Mouse (Mus musculus): ENCODE data around the gene Apaf1. TPM values are rescaled to one million over a fixed set of nuclear protein-coding genes. Genes with fewer than 3 reads are reported as not detected.

Apaf1 gene
- total and polyA plus RNA-seq, 2 experiments from 2014 or later, result 5.1 to 21.8 TPM

- Histone ChIP-seq H3K4me2 (ENCODE audit: low read depth, low read length) (no peak overlapping the region), H3K27me3 (ENCODE audit: control insufficient read depth, insufficient read depth, low read length) (peaks cover 12% of the 10 kb centered on the region), H3K36me3 (replicated peaks; ENCODE audit: control insufficient read depth, insufficient read depth, low read length) (no peaks in the 10 kb centered on the region), H3K4me3 (ENCODE audit: low read depth, low read length) (no peak overlapping the region), H3K9ac (replicated peaks; ENCODE audit: low read depth, low read length) (no peak overlapping the region), H3K9me3 (replicated peaks; ENCODE audit: control insufficient read depth, low read length) (no peaks in the 10 kb centered on the region), H3K4me1 (ENCODE audit: control insufficient read depth, insufficient read depth) (peaks cover 6% of the 10 kb centered on the region; the same call in 1 of the 2 replicates), H3K27ac (ENCODE audit: low read depth) (no peak overlapping the region)
- DNase-seq (ENCODE audit: low spot score) (no peak), ATAC-seq (ENCODE audit: insufficient read depth, low read depth) (no peak)
- TF ChIP-seq CTCF (IDR thresholded peaks at IDR 0.05; ENCODE audit: low read depth) (no peak), EP300 (IDR thresholded peaks at IDR 0.05; ENCODE audit: low read depth) (no peak)
- 64% methylated on average over 2 of the region's 2 CpGs for WGBS
Measured at GRCm38 (mm10) chr10:90974084-90974483, 108.5 kb downstream of the Apaf1 start.

- WGBS, result 42% methylated on average over 4 of the region's 4 CpGs
- H3K27me3 ChIP-seq (ENCODE audit: control insufficient read depth, insufficient read depth, low read length), result peaks cover 45% of the 10 kb centered on the region
- DNase-seq (ENCODE audit: low spot score) (no peak), ATAC-seq (ENCODE audit: insufficient read depth, low read depth) (no peak)
- TF ChIP-seq EP300 (IDR thresholded peaks at IDR 0.05; ENCODE audit: low read depth), result no peak
- TF ChIP-seq CTCF (IDR thresholded peaks at IDR 0.05; ENCODE audit: low read depth), result no peak
- H3K4me3 ChIP-seq (ENCODE audit: low read depth, low read length), result no peak overlapping the region
- H3K4me1 ChIP-seq (ENCODE audit: control insufficient read depth, insufficient read depth), result peaks cover 6% of the 10 kb centered on the region; the same call in 1 of the 2 replicates
- no peaks in the 10 kb centered on the region for H3K36me3 ChIP-seq (replicated peaks; ENCODE audit: control insufficient read depth, insufficient read depth, low read length)
- no peak overlapping the region; the same call in 1 of the 2 replicates for H3K4me2 ChIP-seq (ENCODE audit: low read depth, low read length)
- no peak overlapping the region for H3K9ac ChIP-seq (replicated peaks; ENCODE audit: low read depth, low read length)
- no peaks in the 10 kb centered on the region for H3K9me3 ChIP-seq (replicated peaks; ENCODE audit: control insufficient read depth, low read length)
- no peak overlapping the region for H3K27ac ChIP-seq (ENCODE audit: low read depth)
Measured at GRCm38 (mm10) chr10:90970560-90970959, 112.0 kb downstream of the Apaf1 start.

GRCm38 (mm10) chr10:90969355-90970174, 113.0 kb downstream of the Apaf1 start:
- Histone ChIP-seq H3K27ac (ENCODE audit: low read depth) (no peak overlapping the region), H3K4me2 (ENCODE audit: low read depth, low read length) (peak overlapping the region; percentile 84), H3K9me3 (replicated peaks; ENCODE audit: control insufficient read depth, low read length) (no peaks in the 10 kb centered on the region), H3K4me3 (ENCODE audit: low read depth, low read length) (peak overlapping the region; percentile 46), H3K4me1 (ENCODE audit: control insufficient read depth, insufficient read depth) (peaks cover 6% of the 10 kb centered on the region; the same call in 1 of the 2 replicates), H3K36me3 (replicated peaks; ENCODE audit: control insufficient read depth, insufficient read depth, low read length) (no peaks in the 10 kb centered on the region), H3K27me3 (ENCODE audit: control insufficient read depth, insufficient read depth, low read length) (peaks cover 53% of the 10 kb centered on the region), H3K9ac (replicated peaks; ENCODE audit: low read depth, low read length) (peak overlapping the region; percentile 35; the same call in 1 of the 2 replicates)
- ATAC-seq (ENCODE audit: insufficient read depth, low read depth) (no peak), DNase-seq (ENCODE audit: low spot score) (no peak)
- no peak for TF ChIP-seq EP300 (IDR thresholded peaks at IDR 0.05; ENCODE audit: low read depth)
- no peak for TF ChIP-seq CTCF (IDR thresholded peaks at IDR 0.05; ENCODE audit: low read depth)
- 4% methylated on average over 72 of the region's 72 CpGs for WGBS

- no peak for DNase-seq (ENCODE audit: low spot score)
- WGBS, result 89% methylated on average over 10 of the region's 10 CpGs
- Histone ChIP-seq H3K4me1 (ENCODE audit: control insufficient read depth, insufficient read depth) (peaks cover 6% of the 10 kb centered on the region; the same call in 1 of the 2 replicates), H3K27me3 (ENCODE audit: control insufficient read depth, insufficient read depth, low read length) (peaks cover 53% of the 10 kb centered on the region), H3K4me2 (ENCODE audit: low read depth, low read length) (no peak overlapping the region), H3K4me3 (ENCODE audit: low read depth, low read length) (no peak overlapping the region), H3K9ac (replicated peaks; ENCODE audit: low read depth, low read length) (no peak overlapping the region), H3K27ac (ENCODE audit: low read depth) (no peak overlapping the region), H3K36me3 (replicated peaks; ENCODE audit: control insufficient read depth, insufficient read depth, low read length) (no peaks in the 10 kb centered on the region), H3K9me3 (replicated peaks; ENCODE audit: control insufficient read depth, low read length) (no peaks in the 10 kb centered on the region)
- no peak for ATAC-seq (ENCODE audit: insufficient read depth, low read depth)
- TF ChIP-seq EP300 (IDR thresholded peaks at IDR 0.05; ENCODE audit: low read depth), result no peak
- no peak for TF ChIP-seq CTCF (IDR thresholded peaks at IDR 0.05; ENCODE audit: low read depth)
Measured at GRCm38 (mm10) chr10:90968247-90968646, 114.3 kb downstream of the Apaf1 start.

- H3K4me1 ChIP-seq (ENCODE audit: control insufficient read depth, insufficient read depth), result peaks cover 6% of the 10 kb centered on the region; the same call in 1 of the 2 replicates
- H3K27ac ChIP-seq (ENCODE audit: low read depth), result no peak overlapping the region
- WGBS, result 5% methylated on average over 9 of the region's 9 CpGs
- TF ChIP-seq EP300 (IDR thresholded peaks at IDR 0.05; ENCODE audit: low read depth) (no peak), CTCF (IDR thresholded peaks at IDR 0.05; ENCODE audit: low read depth) (no peak)
- no peak overlapping the region for H3K4me2 ChIP-seq (ENCODE audit: low read depth, low read length)
- no peak for DNase-seq (ENCODE audit: low spot score)
- no peak overlapping the region for H3K4me3 ChIP-seq (ENCODE audit: low read depth, low read length)
- H3K9ac ChIP-seq (replicated peaks; ENCODE audit: low read depth, low read length), result no peak overlapping the region
- H3K36me3 ChIP-seq (replicated peaks; ENCODE audit: control insufficient read depth, insufficient read depth, low read length), result no peaks in the 10 kb centered on the region
- H3K9me3 ChIP-seq (replicated peaks; ENCODE audit: control insufficient read depth, low read length), result no peaks in the 10 kb centered on the region
- peaks cover 53% of the 10 kb centered on the region for H3K27me3 ChIP-seq (ENCODE audit: control insufficient read depth, insufficient read depth, low read length)
- no peak for ATAC-seq (ENCODE audit: insufficient read depth, low read depth)
Measured at GRCm38 (mm10) chr10:90966821-90967220, 115.7 kb downstream of the Apaf1 start.

Measured in heart, postnatal 0 days (tissue).